Mouse (Mus musculus) limb, embryonic 14.5 days (tissue): Measurements from ENCODE around the gene Gpd1. TPM values are rescaled to one million over a fixed set of nuclear protein-coding genes. Genes with fewer than 3 reads are reported as not detected.

Source experiments
- ATAC-seq: fragments of 200-750 bp; cut with Nextera tagmentation; 2 replicates; pipeline ENCODE4 v1.8.0; 2017; ENCODE audit warnings: low read depth, moderate number of reproducible peaks, moderate TSS enrichment; ENCODE audit not compliant: low FRiP score
- DNase-seq: peaks from one replicate; pipeline ENCODE4 v3.0.0-alpha.2; 2015; ENCODE audit warnings: low spot score
- H3K27ac ChIP-seq: fragments of 300-500 bp; sonication (generic); replicated peaks from 2 replicates; pipeline ENCODE4 v1.5.1; 2014; ENCODE audit warnings: low read depth, mild to moderate bottlenecking, low read length, moderate library complexity, mixed read lengths
- H3K27me3 ChIP-seq: fragments of 300-500 bp; sonication (generic); 2 replicates; pipeline ENCODE4 v1.6.1; 2014; ENCODE audit warnings: low read length, mixed read lengths; ENCODE audit not compliant: control insufficient read depth, insufficient read depth
- H3K36me3 ChIP-seq: fragments of 300-500 bp; sonication (generic); 2 replicates; pipeline ENCODE4 v1.6.1; 2014; ENCODE audit warnings: mild to moderate bottlenecking, low read length, moderate library complexity, mixed read lengths; ENCODE audit not compliant: control insufficient read depth, insufficient read depth
- H3K4me1 ChIP-seq: fragments of 300-500 bp; sonication (generic); 2 replicates; pipeline ENCODE4 v1.6.1; 2014; ENCODE audit warnings: antibody characterized with exemption, low read length, mixed read lengths; ENCODE audit not compliant: control insufficient read depth, insufficient read depth
- H3K4me2 ChIP-seq: fragments of 300-500 bp; sonication (generic); replicated peaks from 2 replicates; pipeline ENCODE4 v1.6.1; 2014; ENCODE audit warnings: low read depth, mild to moderate bottlenecking, low read length, moderate library complexity; ENCODE audit not compliant: severe bottlenecking
- H3K4me3 ChIP-seq: fragments of 300-500 bp; sonication (generic); replicated peaks from 2 replicates; pipeline ENCODE4 v1.5.1; 2014; ENCODE audit warnings: low read length
- H3K9ac ChIP-seq: fragments of 300-500 bp; sonication (generic); 2 replicates; pipeline ENCODE4 v1.6.1; 2014; ENCODE audit warnings: mild to moderate bottlenecking, low read depth, low read length, moderate library complexity; ENCODE audit not compliant: severe bottlenecking
- H3K9me3 ChIP-seq: fragments of 300-500 bp; sonication (generic); 2 replicates; pipeline ENCODE4 v1.6.1; 2016; ENCODE audit warnings: low read length; ENCODE audit not compliant: control insufficient read depth
- POLR2A ChIP-seq: fragments of 200-500 bp; IDR thresholded peaks from 2 replicates; pipeline ENCODE4 v1.8.0; 2012; ENCODE audit warnings: inconsistent platforms, mild to moderate bottlenecking, moderate library complexity, borderline replicate concordance; ENCODE audit not compliant: insufficient read depth, insufficient read length; ENCODE audit errors: extremely low read depth
- WGBS: fragments of 180-500 bp; shearing (Covaris S2); extraction: QIAGEN DNeasy Blood & Tissue Kit; methylation state at CpG from one replicate; pipeline ENCODE4 v1.1.7; 2014; 5-methylcytosine and 5-hydroxymethylcytosine counted together
- polyA plus RNA-seq, 2 experiments: library from polyadenylated mRNA; depleted of rRNA in 1 of 2; stranded (reverse) in 1 of 2; unstranded in 1 of 2; fragments of >200 nt; fragmentation: Nextera tagmentation in 1 of 2; extraction: Ambion mirVana in 1 of 2; gene quantifications; 2 replicates each; pipeline versions ENCODE4 v1.2.1 to v1.2.3; 2012 to 2014

Gene Gpd1
- polyA plus RNA-seq, 2 experiments: 0.22 to 1.4 TPM

GRCm38 (mm10) chr15:99735631-99736030 lies 18.3 kb downstream of the Gpd1 start:
- Histone ChIP-seq H3K9ac (no peak overlapping the region), H3K36me3 (peaks cover 69% of the 10 kb centered on the region), H3K27ac (no peak overlapping the region), H3K4me1 (no peaks in the 10 kb centered on the region), H3K27me3 (no peaks in the 10 kb centered on the region), H3K4me3 (no peak overlapping the region), H3K4me2 (no peak overlapping the region), H3K9me3 (no peaks in the 10 kb centered on the region)
- DNase-seq: no peak
- WGBS: 87% methylated on average over 2 of the region's 2 CpGs
- TF ChIP-seq POLR2A: no peak
- no peak for ATAC-seq

- 95% methylated on average over 11 of the region's 11 CpGs for WGBS
Measured at GRCm38 (mm10) chr15:99736675-99737074, 19.4 kb downstream of the Gpd1 start.

GRCm38 (mm10) chr15:99740229-99740628 lies 22.9 kb downstream of the Gpd1 start:
- TF ChIP-seq POLR2A: no peak
- no peaks in the 10 kb centered on the region for H3K9me3 ChIP-seq
- H3K9ac ChIP-seq: no peak overlapping the region
- H3K4me1 ChIP-seq: no peaks in the 10 kb centered on the region
- ATAC-seq (no peak), DNase-seq (no peak)
- H3K27me3 ChIP-seq: no peaks in the 10 kb centered on the region
- WGBS: over 99% methylated on average over 4 of the region's 4 CpGs
- no peak overlapping the region for H3K27ac ChIP-seq
- peaks cover 79% of the 10 kb centered on the region for H3K36me3 ChIP-seq
- H3K4me3 ChIP-seq: no peak overlapping the region
- no peak overlapping the region for H3K4me2 ChIP-seq

More at GRCm38 (mm10) chr15:99736675-99737074, 19.4 kb downstream of the Gpd1 start:
- TF ChIP-seq POLR2A: no peak
- no peak for ATAC-seq
- Histone ChIP-seq H3K36me3 (peaks cover 78% of the 10 kb centered on the region), H3K9ac (no peak overlapping the region), H3K27me3 (no peaks in the 10 kb centered on the region), H3K4me2 (no peak overlapping the region), H3K4me1 (no peaks in the 10 kb centered on the region), H3K27ac (no peak overlapping the region), H3K4me3 (no peak overlapping the region), H3K9me3 (no peaks in the 10 kb centered on the region)
- DNase-seq: no peak

- peaks cover 3% of the 10 kb centered on the region; the same call in 1 of the 2 replicates for H3K36me3 ChIP-seq
- DNase-seq (no peak), ATAC-seq (no peak)
- no peak overlapping the region for H3K9ac ChIP-seq
- 75% methylated on average over 3 of the region's 3 CpGs for WGBS
- no peak overlapping the region for H3K4me2 ChIP-seq
- no peak overlapping the region for H3K4me3 ChIP-seq
- H3K27me3 ChIP-seq: no peaks in the 10 kb centered on the region
- H3K9me3 ChIP-seq: no peaks in the 10 kb centered on the region
- H3K4me1 ChIP-seq: no peaks in the 10 kb centered on the region
- no peak for TF ChIP-seq POLR2A
- H3K27ac ChIP-seq: no peak overlapping the region
Measured at GRCm38 (mm10) chr15:99754204-99754603, 36.9 kb downstream of the Gpd1 start.

- no peaks in the 10 kb centered on the region for H3K27me3 ChIP-seq
- ATAC-seq: no peak
- TF ChIP-seq POLR2A: no peak
- H3K4me3 ChIP-seq: no peak overlapping the region
- no peak overlapping the region for H3K27ac ChIP-seq
- no peak overlapping the region for H3K9ac ChIP-seq
- no peaks in the 10 kb centered on the region; the same call in 1 of the 2 replicates for H3K36me3 ChIP-seq
- no peaks in the 10 kb centered on the region for H3K9me3 ChIP-seq
- DNase-seq: no peak
- no peak overlapping the region for H3K4me2 ChIP-seq
- H3K4me1 ChIP-seq: peaks cover 5% of the 10 kb centered on the region; the same call in 1 of the 2 replicates
- 88% methylated on average over 4 of the region's 4 CpGs for WGBS
Measured at GRCm38 (mm10) chr15:99767467-99767866, 50.2 kb downstream of the Gpd1 start.

- ATAC-seq (no peak), DNase-seq (no peak)
- H3K4me3 ChIP-seq: no peak overlapping the region
- H3K27me3 ChIP-seq: no peaks in the 10 kb centered on the region
- no peak overlapping the region for H3K27ac ChIP-seq
- no peak overlapping the region for H3K4me2 ChIP-seq
- WGBS: 79% methylated on average over 1 of the region's 1 CpGs
- TF ChIP-seq POLR2A: no peak
- peaks cover 5% of the 10 kb centered on the region; the same call in 1 of the 2 replicates for H3K4me1 ChIP-seq
- H3K9me3 ChIP-seq: no peaks in the 10 kb centered on the region
- H3K36me3 ChIP-seq: no peaks in the 10 kb centered on the region; the same call in 1 of the 2 replicates
- H3K9ac ChIP-seq: no peak overlapping the region
Measured at GRCm38 (mm10) chr15:99768761-99769160, 51.4 kb downstream of the Gpd1 start.
